ENCODE assay signal across 25 mouse cellular contexts in genomic region chr1:36429511-36429910, GRCm38 (mm10). TPM values are rescaled to one million over a fixed set of nuclear protein-coding genes. Genes with fewer than 3 reads are reported as not detected.
DNase-seq lines count a peak whose midpoint lies in the region; ATAC-seq lines count a peak whose summit lies in the region.
"Had no signal": no experiment of that assay in that cellular context is flagged by ENCODE, and none has a peak within 500 bp of the region (broad histone marks: within the 10 kb centered on the region; RNA-seq: fewer than 3 reads in every experiment).

No protein-coding gene starts in this region.

- ATAC-seq in CD4-positive, CD25-positive, alpha-beta regulatory T cell, adult 4 months, result no peak
- ATAC-seq: activated CD4-positive, CD25-positive, alpha-beta regulatory T cell, adult 4 months; forebrain, embryonic 13.5 days; forebrain, embryonic 15.5 days; forebrain, postnatal 0 days; Patski had no signal

- intact Hi-C loops in left cerebral cortex, postnatal 10 days (cut with DNase I), result no loop called here

- peak; percentile 6 for DNase-seq in CD4-positive, CD25-positive, alpha-beta regulatory T cell, adult 2 months (ENCODE audit: low read depth, low spot score)
- DNase-seq in thymus, postnatal 10 days (ENCODE audit: low spot score in 2 of 2), result peak; percentile 16 to 23
- DNase-seq in thymus, postnatal 25 days, result peak; percentile 37
- peak; percentile 53 for DNase-seq in thymus, postnatal 4 days
- DNase-seq in right cerebral cortex, postnatal 36 days (ENCODE audit: low spot score in 2 of 2), result no peak
- no peak for DNase-seq in embryo, embryonic 9.5 days (ENCODE audit: extremely low spot score)
- no peak for DNase-seq in left cerebral cortex, postnatal 10 days (ENCODE audit: extremely low spot score in 1 of 2, low spot score in 2 of 2)
- DNase-seq: adrenal gland, adult 8-10 months; adrenal gland, postnatal 14 days; adrenal gland, postnatal 36 days; B cell, adult 2 months; cerebellum, adult 11-12 months; cerebellum, adult 2 months; cerebellum, adult 9-10 months; cerebellum, postnatal 25 days; forebrain, postnatal 0 days had no signal

RNA-seq across cellular contexts. Expression of gene Lman2l, which starts 15.6 kb away (rescaled TPM):
- polyA plus RNA-seq in CD4-positive, CD25-positive, alpha-beta regulatory T cell, adult 4 months (2017; shearing (Covaris generic)), result 10 to 100 TPM; 11.0 to 11.8 TPM
- total RNA-seq in left cerebral cortex, postnatal 10 days (2021), result 10 to 100 TPM; 37.8 to 40.5 TPM

RNA-seq across cellular contexts. Expression of gene Cnnm4, which starts 41.9 kb away (rescaled TPM):
- 10 to 100 TPM; 12.3 to 19.6 TPM for polyA plus RNA-seq in CD4-positive, CD25-positive, alpha-beta regulatory T cell, adult 4 months (2017; shearing (Covaris generic))
- total RNA-seq in left cerebral cortex, postnatal 10 days (2021), result 10 to 100 TPM; 12.7 to 13.7 TPM

RNA-seq across cellular contexts. Expression of gene Fer1l5, which starts 57.4 kb away (rescaled TPM):
- under 1 TPM; 0.48 to 0.67 TPM for polyA plus RNA-seq in CD4-positive, CD25-positive, alpha-beta regulatory T cell, adult 4 months (2017; shearing (Covaris generic))
- not detected for total RNA-seq in left cerebral cortex, postnatal 10 days (2021)
- total RNA-seq: adrenal gland, postnatal 14 days; CH12.LX; forebrain, postnatal 0 days; G1E had no signal
- polyA plus RNA-seq: cerebellum, adult 2 months; cortical plate, adult 2 months; erythroblast, embryonic 14.5 days; G1E had no signal

Comparison
In these comparisons a context has a peak if more than half of its experiments do, and no peak if none do; other contexts are left out.
1. DNase-seq: peak in CD4-positive, CD25-positive, alpha-beta regulatory T cell, adult 2 months (single experiment), thymus, postnatal 10 days (2 of 2), thymus, postnatal 25 days (single experiment) and thymus, postnatal 4 days (single experiment); none in right cerebral cortex, postnatal 36 days (0 of 2), embryo, embryonic 9.5 days (single experiment) and left cerebral cortex, postnatal 10 days (0 of 2).